Mouse (Mus musculus): ENCODE data around the gene Vmn1r37.
"Not testable (repeated sequence)": the region's sequence is repeated elsewhere in the genome, so short reads cannot be mapped to it uniquely, and the experiment has no call there.

Vmn1r37 gene

GRCm38 (mm10) chr6:66729082-66729481 is at the start of gene Vmn1r37:
Gene Vmn1r37, plus strand, starts transcription at chr6:66729382.
- not testable (repeated sequence) for DNase-seq (ENCODE audit: low read depth)

- no peak for DNase-seq (ENCODE audit: low read depth)
Measured at GRCm38 (mm10) chr6:66685806-66686205, 43.4 kb upstream of the Vmn1r37 start, which contains the start of gene Vmn1r35. Gene Vmn1r35, minus strand, starts transcription at chr6:66685906.

- no peak for DNase-seq (ENCODE audit: low read depth)
Measured at GRCm38 (mm10) chr6:66708901-66709300, 20.3 kb upstream of the Vmn1r37 start.

- DNase-seq (ENCODE audit: low read depth): no peak
Measured at GRCm38 (mm10) chr6:66713854-66714253, 15.3 kb upstream of the Vmn1r37 start.

- not testable (repeated sequence) for DNase-seq (ENCODE audit: low read depth)
Measured at GRCm38 (mm10) chr6:66719068-66719467, 10.1 kb upstream of the Vmn1r37 start, which contains the start of gene Vmn1r36. Gene Vmn1r36, minus strand, starts transcription at chr6:66719168.

GRCm38 (mm10) chr6:66782527-66782926 is 53.3 kb downstream of the Vmn1r37 start, which contains the start of gene Vmn1r38:
Gene Vmn1r38, minus strand, starts transcription at chr6:66782627.
- DNase-seq (ENCODE audit: low read depth): not testable (repeated sequence)
